Mouse (Mus musculus) ovary, postnatal 10 days (tissue): ENCODE data around the gene Vmn2r84.
"Not testable (repeated sequence)": the region's sequence is repeated elsewhere in the genome, so short reads cannot be mapped to it uniquely, and the experiment has no call there.

Source experiments
- DNase-seq: peaks from one replicate; pipeline ENCODE4 v3.0.0; 2022; ENCODE audit warnings: low spot score

The Vmn2r84 gene

GRCm38 (mm10) chr10:130394232-130394631 is at the start of gene Vmn2r84:
TSS of gene Vmn2r84 (minus strand) at chr10:130394332.
- DNase-seq: no peak

GRCm38 (mm10) chr10:130434185-130434898 is 40.2 kb upstream of the Vmn2r84 start:
- DNase-seq: not testable (repeated sequence)

DNA sequence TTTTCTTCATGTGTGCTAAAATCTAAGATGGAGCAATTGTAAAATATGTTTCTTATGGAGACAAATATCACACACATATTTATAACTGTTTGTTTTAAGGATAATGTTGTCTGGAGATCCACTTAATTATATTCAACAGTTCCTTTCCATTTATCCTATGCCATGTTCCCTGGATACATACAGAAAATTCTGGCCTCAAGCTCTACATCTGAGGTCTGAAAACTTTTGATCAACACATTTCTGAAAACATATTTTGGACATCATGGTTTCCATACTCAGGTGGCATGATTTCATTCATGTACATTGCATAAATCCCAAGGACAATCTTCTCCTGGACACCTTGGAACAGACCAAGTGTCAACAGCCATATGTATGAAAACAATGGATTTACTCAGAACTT is 35.5 kb upstream of the Vmn2r84 start, which contains the start of gene Vmn2r85:
TSS of gene Vmn2r85 (minus strand) at position 101 of the 400 bp plus-strand sequence.
- not testable (repeated sequence) for DNase-seq

DNA sequence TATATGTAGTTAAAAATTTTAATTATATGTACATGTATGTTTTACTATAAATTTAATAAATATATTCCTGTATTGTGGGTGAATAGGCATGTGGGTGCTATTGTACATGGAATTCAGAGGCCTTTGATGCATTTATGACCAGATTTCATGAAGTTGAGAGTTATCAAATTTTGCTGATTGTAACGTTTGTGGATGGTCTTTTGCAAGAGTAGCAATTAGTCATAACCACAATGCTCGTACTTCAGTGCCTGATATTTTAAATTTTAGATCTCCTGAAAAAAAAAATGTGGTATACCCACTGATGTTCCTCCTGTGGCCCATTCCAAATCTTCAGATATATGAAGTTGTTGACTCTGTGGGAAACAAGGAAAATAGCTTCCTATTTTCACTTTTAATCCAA is 28.2 kb upstream of the Vmn2r84 start:
- DNase-seq: not testable (repeated sequence)

GRCm38 (mm10) chr10:130420401-130420800 is 26.3 kb upstream of the Vmn2r84 start:
- DNase-seq: no peak

- DNase-seq: not testable (repeated sequence)
Measured at GRCm38 (mm10) chr10:130419954-130420353, 25.8 kb upstream of the Vmn2r84 start.

DNA sequence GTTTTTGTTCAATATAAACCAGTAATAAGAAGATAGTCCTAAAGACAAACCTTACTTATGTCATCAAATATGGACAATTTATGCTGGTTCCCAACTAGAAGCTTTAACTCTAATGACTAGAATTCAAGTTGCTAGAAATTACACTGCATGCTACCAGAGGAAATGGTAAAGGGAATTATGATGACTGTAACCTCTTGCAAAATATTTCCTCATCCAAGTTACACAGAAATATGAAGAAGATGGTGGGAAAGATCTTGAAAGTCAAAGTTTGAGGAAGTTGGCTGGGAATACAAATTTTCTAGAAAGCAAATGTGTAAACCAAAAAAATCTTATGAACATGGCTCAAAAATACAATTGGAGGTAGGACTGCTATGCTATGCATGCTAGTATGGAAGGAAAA is 22.2 kb upstream of the Vmn2r84 start:
- DNase-seq: not testable (repeated sequence)

GRCm38 (mm10) chr10:130412167-130412698 is 18.1 kb upstream of the Vmn2r84 start:
- DNase-seq: not testable (repeated sequence)

DNA sequence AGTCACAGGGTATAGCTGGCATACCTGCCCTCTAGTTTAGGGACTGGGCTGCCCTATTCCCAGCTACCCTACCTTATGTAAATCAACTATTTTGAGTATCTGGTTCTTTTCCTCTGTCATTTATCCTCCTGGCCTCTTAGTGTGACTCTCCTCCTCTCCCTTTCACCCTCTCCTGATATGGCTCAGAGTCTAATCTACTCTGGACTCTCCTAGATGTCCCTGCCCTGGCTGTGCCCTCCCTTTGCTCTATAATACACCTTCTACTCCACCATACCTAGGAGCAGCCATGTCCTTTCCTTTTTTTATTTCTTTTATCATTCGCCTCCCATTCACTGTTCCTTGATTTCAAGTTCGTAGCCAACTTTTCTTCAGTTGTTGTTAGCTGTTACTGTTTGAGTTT is 19.0 kb downstream of the Vmn2r84 start:
- no peak for DNase-seq

DNA sequence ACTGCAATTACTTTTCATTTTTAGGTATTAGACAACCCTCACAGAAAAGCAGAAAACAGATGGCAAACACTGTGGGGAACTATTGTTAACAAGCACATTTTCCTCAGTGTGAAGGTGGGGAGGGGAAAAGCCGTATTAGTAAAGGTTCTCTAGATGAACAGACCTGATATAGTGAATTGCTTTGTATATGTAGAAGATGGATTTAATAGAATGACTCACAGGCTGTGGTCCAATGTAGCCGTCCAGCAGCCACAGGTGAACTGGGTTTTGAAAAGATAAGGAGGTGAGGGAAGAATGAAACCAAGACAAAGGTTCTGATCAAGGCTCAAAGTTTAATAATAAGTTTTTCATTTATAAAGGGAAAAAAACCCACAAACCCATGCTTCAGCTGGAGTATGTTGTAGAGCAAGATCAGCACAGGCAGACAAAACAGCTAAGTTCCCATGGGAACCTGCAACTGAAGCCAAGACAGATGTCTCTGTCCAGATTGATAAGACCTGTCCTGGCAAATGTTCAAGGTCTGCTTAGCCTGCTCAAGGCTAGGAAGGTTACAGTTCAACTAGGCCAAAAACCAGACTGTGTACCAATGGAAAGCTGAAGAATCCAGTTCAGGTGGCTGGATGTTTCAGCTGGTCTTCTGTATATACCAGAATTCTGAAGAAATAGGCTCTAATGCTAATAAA is 21.5 kb downstream of the Vmn2r84 start:
- DNase-seq: no peak

- DNase-seq: no peak
Measured at GRCm38 (mm10) chr10:130371644-130372043, 22.5 kb downstream of the Vmn2r84 start.

- no peak for DNase-seq
Measured at GRCm38 (mm10) chr10:130370005-130370682, 24.0 kb downstream of the Vmn2r84 start.

DNA sequence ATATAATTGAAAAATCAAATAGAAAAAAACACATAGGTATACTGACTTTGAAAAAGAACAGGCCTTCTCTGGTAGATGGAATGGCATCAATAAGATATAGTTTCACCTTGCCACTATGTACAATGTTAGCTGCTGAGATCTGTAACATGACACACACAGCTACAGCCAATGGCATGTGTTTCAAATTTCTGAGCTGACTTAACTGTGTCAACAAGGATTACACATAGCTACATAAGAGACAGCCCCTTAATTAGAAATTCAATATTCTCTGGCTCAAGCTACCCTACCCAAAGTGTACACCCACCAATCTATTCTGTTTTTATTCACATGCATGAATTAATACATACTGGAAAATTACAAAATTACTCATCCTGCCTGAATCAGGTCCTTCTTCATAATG is 25.7 kb downstream of the Vmn2r84 start:
- no peak for DNase-seq

GRCm38 (mm10) chr10:130364766-130365165 is 29.4 kb downstream of the Vmn2r84 start:
- no peak for DNase-seq

GRCm38 (mm10) chr10:130363438-130364164 is 30.5 kb downstream of the Vmn2r84 start:
- DNase-seq: no peak

- no peak for DNase-seq
Measured at GRCm38 (mm10) chr10:130344056-130344455, 50.1 kb downstream of the Vmn2r84 start.

- DNase-seq: not testable (repeated sequence)
Measured at GRCm38 (mm10) chr10:130340050-130340449, 54.1 kb downstream of the Vmn2r84 start.

- DNase-seq: no peak
Measured at GRCm38 (mm10) chr10:130337581-130337980, 56.6 kb downstream of the Vmn2r84 start.

DNA sequence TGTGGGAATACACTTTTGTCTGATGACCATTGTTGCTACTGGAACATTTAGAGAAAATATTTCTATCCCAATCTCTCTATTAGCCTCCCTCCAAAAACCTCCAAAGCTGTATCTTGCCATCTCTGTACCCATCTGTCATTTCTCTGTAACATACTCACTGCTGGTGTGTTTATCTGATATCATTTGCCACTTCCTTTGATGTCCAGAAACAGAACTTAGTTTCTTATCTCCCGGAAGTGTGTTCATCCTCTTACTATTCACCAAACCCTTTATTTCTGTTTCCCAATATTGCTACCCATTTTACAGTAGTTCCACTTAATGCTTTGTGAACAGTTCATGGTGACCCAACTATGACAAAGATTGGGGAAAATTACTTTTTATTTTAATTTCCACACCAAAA is 57.7 kb downstream of the Vmn2r84 start:
- DNase-seq: no peak

- no peak for DNase-seq
Measured at GRCm38 (mm10) chr10:130330711-130331110, 63.4 kb downstream of the Vmn2r84 start.
